Mouse (Mus musculus): ENCODE data around the gene Misp. TPM values are rescaled to one million over a fixed set of nuclear protein-coding genes. Genes with fewer than 3 reads are reported as not detected.

Misp gene
- polyA plus RNA-seq, 1 experiment: 4.0 TPM

DNA sequence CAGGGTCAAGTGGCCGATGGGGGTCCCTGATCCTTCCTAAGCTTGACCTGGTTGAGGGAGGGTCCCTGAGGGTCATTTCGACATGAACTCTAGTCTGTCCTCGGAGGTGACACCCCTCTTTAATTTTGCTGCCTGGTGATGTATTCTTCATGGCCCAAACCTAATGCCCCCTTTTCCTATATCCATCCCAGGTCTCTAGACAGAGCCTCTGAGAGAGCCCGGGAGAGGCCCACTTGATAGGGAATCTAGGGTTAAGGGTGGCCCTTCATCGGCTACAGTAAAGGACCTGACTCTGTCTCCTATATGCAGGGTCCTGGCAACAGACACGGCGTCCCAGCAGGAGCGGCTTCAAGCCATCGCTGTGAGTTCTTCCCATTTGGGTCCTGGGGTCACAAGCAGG is 14.5 kb upstream of the Misp start:
- Histone ChIP-seq H3K36me3 (ENCODE audit: control insufficient read depth, insufficient read depth, low read length, poor library complexity, severe bottlenecking) (no peaks in the 10 kb centered on the region), H3K4me1 (ENCODE audit: control insufficient read depth, insufficient read depth, low read length) (peaks cover 4% of the 10 kb centered on the region), H3K4me3 (ENCODE audit: low read depth, low read length) (no peak overlapping the region), H3K9ac (ENCODE audit: low read depth, poor library complexity, severe bottlenecking) (no peak overlapping the region), H3K27ac (ENCODE audit: insufficient read depth, low read length) (no peak overlapping the region), H3K9me3 (replicated peaks; ENCODE audit: control insufficient read depth, insufficient read depth, low read length, poor library complexity, severe bottlenecking) (no peaks in the 10 kb centered on the region), H3K27me3 (ENCODE audit: control insufficient read depth, insufficient read depth, low read length, poor library complexity, severe bottlenecking) (no peaks in the 10 kb centered on the region)
- TF ChIP-seq POLR2A (IDR thresholded peaks at IDR 0.05; ENCODE audit: insufficient read depth, low read length): no peak
- TF ChIP-seq EP300 (IDR thresholded peaks at IDR 0.05; ENCODE audit: insufficient read depth, low read depth, low read length): no peak
- TF ChIP-seq CTCF (IDR thresholded peaks at IDR 0.05; ENCODE audit: low read depth, low read length): no peak

DNA sequence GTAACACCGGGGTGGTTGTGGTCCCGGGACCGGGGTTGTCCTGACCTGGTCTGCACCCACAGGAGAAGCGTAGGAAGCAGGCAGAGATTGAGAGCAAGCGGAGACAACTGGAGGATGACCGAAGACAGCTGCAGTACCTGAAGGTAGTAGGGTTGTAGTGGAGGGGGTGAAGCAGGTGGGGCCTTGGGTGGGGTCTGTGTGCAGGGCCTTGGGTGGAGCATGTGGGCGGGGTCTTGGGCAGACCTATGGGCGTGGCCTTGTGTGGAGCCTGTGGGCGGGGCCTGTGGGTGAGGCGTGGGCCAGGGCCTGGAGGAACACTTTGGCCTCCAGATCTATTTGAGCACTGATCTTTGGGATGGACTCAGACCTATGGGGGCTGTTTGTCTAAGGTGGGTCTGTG is 13.8 kb upstream of the Misp start:
- TF ChIP-seq POLR2A (IDR thresholded peaks at IDR 0.05; ENCODE audit: insufficient read depth, low read length): no peak
- TF ChIP-seq EP300 (IDR thresholded peaks at IDR 0.05; ENCODE audit: insufficient read depth, low read depth, low read length): no peak
- TF ChIP-seq CTCF (IDR thresholded peaks at IDR 0.05; ENCODE audit: low read depth, low read length): no peak
- Histone ChIP-seq H3K9me3 (replicated peaks; ENCODE audit: control insufficient read depth, insufficient read depth, low read length, poor library complexity, severe bottlenecking) (no peaks in the 10 kb centered on the region), H3K27ac (ENCODE audit: insufficient read depth, low read length) (no peak overlapping the region), H3K36me3 (ENCODE audit: control insufficient read depth, insufficient read depth, low read length, poor library complexity, severe bottlenecking) (no peaks in the 10 kb centered on the region), H3K27me3 (ENCODE audit: control insufficient read depth, insufficient read depth, low read length, poor library complexity, severe bottlenecking) (no peaks in the 10 kb centered on the region), H3K4me1 (ENCODE audit: control insufficient read depth, insufficient read depth, low read length) (peaks cover 4% of the 10 kb centered on the region), H3K9ac (ENCODE audit: low read depth, poor library complexity, severe bottlenecking) (no peak overlapping the region), H3K4me3 (ENCODE audit: low read depth, low read length) (no peak overlapping the region)

DNA sequence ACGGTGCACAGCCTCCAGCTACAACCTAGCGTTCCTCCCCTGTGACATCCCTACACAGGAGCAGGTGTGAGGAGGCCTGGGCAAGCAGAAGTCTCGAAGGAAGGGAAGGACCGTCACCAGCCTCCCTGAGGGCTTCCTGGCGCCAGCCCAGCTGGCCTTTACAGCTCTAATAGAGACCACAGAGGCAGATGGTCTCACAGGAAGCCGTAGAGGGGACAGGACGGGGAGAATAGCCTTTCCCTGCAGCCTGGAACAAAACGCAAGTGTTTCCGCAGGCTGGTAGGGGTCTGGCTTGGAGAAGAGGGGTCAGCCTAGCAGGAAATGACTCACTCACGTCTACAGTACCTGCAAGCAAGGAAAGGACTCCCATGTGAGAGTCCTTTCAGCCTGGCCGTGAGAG is 13.0 kb upstream of the Misp start:
- Histone ChIP-seq H3K27me3 (ENCODE audit: control insufficient read depth, insufficient read depth, low read length, poor library complexity, severe bottlenecking) (no peaks in the 10 kb centered on the region), H3K9ac (ENCODE audit: low read depth, poor library complexity, severe bottlenecking) (no peak overlapping the region), H3K9me3 (replicated peaks; ENCODE audit: control insufficient read depth, insufficient read depth, low read length, poor library complexity, severe bottlenecking) (no peaks in the 10 kb centered on the region), H3K36me3 (ENCODE audit: control insufficient read depth, insufficient read depth, low read length, poor library complexity, severe bottlenecking) (no peaks in the 10 kb centered on the region), H3K4me1 (ENCODE audit: control insufficient read depth, insufficient read depth, low read length) (peaks cover under 1% of the 10 kb centered on the region), H3K4me3 (ENCODE audit: low read depth, low read length) (no peak overlapping the region), H3K27ac (ENCODE audit: insufficient read depth, low read length) (no peak overlapping the region)
- TF ChIP-seq CTCF (IDR thresholded peaks at IDR 0.05; ENCODE audit: low read depth, low read length) (no peak), EP300 (IDR thresholded peaks at IDR 0.05; ENCODE audit: insufficient read depth, low read depth, low read length) (no peak), POLR2A (IDR thresholded peaks at IDR 0.05; ENCODE audit: insufficient read depth, low read length) (no peak)

DNA sequence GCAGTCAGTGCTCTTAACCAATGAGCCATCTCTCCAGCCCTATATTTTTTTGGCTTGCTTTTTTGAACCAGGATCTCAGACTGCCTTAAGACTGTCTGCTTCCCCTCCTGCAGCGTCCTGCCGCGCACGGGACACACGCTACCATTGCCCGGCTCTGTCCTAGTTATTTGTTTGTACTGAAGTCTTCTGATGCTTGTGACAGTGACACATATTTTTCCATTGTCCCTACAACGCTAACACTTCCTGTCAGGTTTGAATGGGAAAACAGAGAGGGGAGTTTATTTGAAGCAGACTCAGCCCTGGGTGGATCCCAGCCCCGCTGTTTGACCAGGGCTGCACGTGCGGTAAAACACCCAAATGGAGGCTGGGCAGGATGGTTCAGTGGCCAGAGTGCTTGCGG is 12.1 kb upstream of the Misp start:
- Histone ChIP-seq H3K4me1 (ENCODE audit: control insufficient read depth, insufficient read depth, low read length) (no peaks in the 10 kb centered on the region), H3K9me3 (replicated peaks; ENCODE audit: control insufficient read depth, insufficient read depth, low read length, poor library complexity, severe bottlenecking) (no peaks in the 10 kb centered on the region), H3K27me3 (ENCODE audit: control insufficient read depth, insufficient read depth, low read length, poor library complexity, severe bottlenecking) (no peaks in the 10 kb centered on the region), H3K9ac (ENCODE audit: low read depth, poor library complexity, severe bottlenecking) (no peak overlapping the region), H3K4me3 (ENCODE audit: low read depth, low read length) (no peak overlapping the region), H3K36me3 (ENCODE audit: control insufficient read depth, insufficient read depth, low read length, poor library complexity, severe bottlenecking) (no peaks in the 10 kb centered on the region), H3K27ac (ENCODE audit: insufficient read depth, low read length) (no peak overlapping the region)
- no peak for TF ChIP-seq CTCF (IDR thresholded peaks at IDR 0.05; ENCODE audit: low read depth, low read length)
- TF ChIP-seq POLR2A (IDR thresholded peaks at IDR 0.05; ENCODE audit: insufficient read depth, low read length): no peak
- no peak for TF ChIP-seq EP300 (IDR thresholded peaks at IDR 0.05; ENCODE audit: insufficient read depth, low read depth, low read length)

DNA sequence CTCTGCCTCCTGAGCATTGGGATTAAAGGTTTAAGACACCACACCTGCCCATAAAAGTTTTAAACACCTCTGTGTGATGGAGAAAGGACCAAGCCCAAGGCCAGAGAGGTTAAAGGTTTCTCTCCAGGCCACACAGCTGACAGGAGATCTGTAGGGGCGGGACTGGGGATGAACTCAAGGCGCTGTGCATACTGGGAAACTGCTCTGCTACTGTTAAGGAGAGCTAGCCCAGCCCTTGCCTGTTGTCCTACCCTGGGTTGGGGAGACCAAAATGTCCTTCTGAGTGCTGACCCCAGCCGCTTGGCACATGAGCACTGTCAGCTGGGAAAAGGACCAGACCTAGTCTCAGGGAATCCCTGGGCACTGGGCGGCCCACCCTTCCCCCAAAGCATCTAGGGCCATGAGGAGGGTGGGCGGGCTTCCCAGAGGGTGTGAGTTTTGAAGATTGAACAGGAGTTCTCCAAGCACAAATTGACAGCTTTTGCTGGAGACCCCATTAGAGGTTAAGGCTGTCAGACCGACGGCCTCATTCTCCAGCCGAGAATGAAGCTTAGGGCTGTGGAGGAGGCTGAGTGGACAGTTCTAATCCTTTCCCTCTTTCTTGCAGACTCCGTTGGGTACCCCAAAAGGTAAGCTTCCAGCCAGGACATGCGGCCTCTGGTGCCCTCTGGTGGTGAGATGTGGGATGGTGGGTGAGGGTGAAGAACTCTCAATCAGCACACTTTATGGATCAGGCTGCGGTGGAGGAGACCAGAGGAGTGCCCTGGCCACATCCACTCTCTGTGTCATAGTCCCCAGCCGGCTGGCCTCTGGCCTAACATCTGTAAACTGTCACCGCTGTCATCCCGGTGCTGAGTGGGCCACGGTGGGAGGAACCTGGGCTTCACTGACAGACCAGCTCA is 8.8 kb upstream of the Misp start:
- no peaks in the 10 kb centered on the region for H3K4me1 ChIP-seq (ENCODE audit: control insufficient read depth, insufficient read depth, low read length)
- no peaks in the 10 kb centered on the region for H3K27me3 ChIP-seq (ENCODE audit: control insufficient read depth, insufficient read depth, low read length, poor library complexity, severe bottlenecking)

DNA sequence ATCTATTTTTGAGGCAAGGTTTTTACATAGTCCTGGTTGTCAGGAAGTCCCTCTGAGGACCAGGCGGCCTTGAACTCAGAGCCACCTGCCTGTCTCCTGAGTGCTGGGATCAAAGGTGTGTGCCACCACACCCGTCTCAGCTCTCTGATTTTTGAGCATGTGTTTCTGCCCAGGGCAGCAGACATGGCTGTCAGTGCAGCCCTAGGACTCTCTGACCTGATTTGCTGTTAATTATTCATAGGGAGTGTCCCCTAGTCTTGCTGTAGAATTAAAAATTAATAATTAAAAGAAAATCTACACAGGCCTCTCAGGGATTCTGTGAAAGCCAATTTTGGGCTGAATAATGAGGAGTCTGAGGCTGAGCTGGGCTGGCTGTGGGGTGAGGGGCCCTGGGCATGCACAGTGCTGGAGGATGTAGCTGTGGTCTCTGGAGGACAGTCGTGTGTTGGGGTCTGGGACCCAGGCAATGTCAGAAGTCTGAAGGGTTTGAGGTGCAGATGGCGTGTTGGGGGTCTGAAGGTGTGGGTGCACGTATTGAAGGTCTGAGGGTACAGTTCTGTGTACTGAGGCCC is 6.4 kb upstream of the Misp start:
- no peaks in the 10 kb centered on the region for H3K27me3 ChIP-seq (ENCODE audit: control insufficient read depth, insufficient read depth, low read length, poor library complexity, severe bottlenecking)
- no peak overlapping the region for H3K4me3 ChIP-seq (ENCODE audit: low read depth, low read length)
- H3K27ac ChIP-seq (ENCODE audit: insufficient read depth, low read length): no peak overlapping the region
- TF ChIP-seq EP300 (IDR thresholded peaks at IDR 0.05; ENCODE audit: insufficient read depth, low read depth, low read length) (no peak), CTCF (IDR thresholded peaks at IDR 0.05; ENCODE audit: low read depth, low read length) (no peak), POLR2A (IDR thresholded peaks at IDR 0.05; ENCODE audit: insufficient read depth, low read length) (no peak)
- H3K36me3 ChIP-seq (ENCODE audit: control insufficient read depth, insufficient read depth, low read length, poor library complexity, severe bottlenecking): no peaks in the 10 kb centered on the region
- H3K9ac ChIP-seq (ENCODE audit: low read depth, poor library complexity, severe bottlenecking): no peak overlapping the region
- H3K9me3 ChIP-seq (replicated peaks; ENCODE audit: control insufficient read depth, insufficient read depth, low read length, poor library complexity, severe bottlenecking): no peaks in the 10 kb centered on the region
- peaks cover 5% of the 10 kb centered on the region for H3K4me1 ChIP-seq (ENCODE audit: control insufficient read depth, insufficient read depth, low read length)

More for the DNA sequence above, 8.8 kb upstream of the Misp start:
- Histone ChIP-seq H3K27ac (ENCODE audit: insufficient read depth, low read length) (no peak overlapping the region), H3K4me3 (ENCODE audit: low read depth, low read length) (no peak overlapping the region), H3K9ac (ENCODE audit: low read depth, poor library complexity, severe bottlenecking) (no peak overlapping the region), H3K9me3 (replicated peaks; ENCODE audit: control insufficient read depth, insufficient read depth, low read length, poor library complexity, severe bottlenecking) (no peaks in the 10 kb centered on the region), H3K36me3 (ENCODE audit: control insufficient read depth, insufficient read depth, low read length, poor library complexity, severe bottlenecking) (no peaks in the 10 kb centered on the region)
- TF ChIP-seq POLR2A (IDR thresholded peaks at IDR 0.05; ENCODE audit: insufficient read depth, low read length): no peak
- TF ChIP-seq CTCF (IDR thresholded peaks at IDR 0.05; ENCODE audit: low read depth, low read length): peak; percentile 97
- TF ChIP-seq EP300 (IDR thresholded peaks at IDR 0.05; ENCODE audit: insufficient read depth, low read depth, low read length): peak; percentile 44; the same call in 1 of the 2 replicates
